Mouse (Mus musculus): ENCODE results near the gene Sik1. TPM values are rescaled to one million over a fixed set of nuclear protein-coding genes. Genes with fewer than 3 reads are reported as not detected.

The Sik1 gene
- polyA plus RNA-seq, 1 experiment, result 37.1 TPM

DNA sequence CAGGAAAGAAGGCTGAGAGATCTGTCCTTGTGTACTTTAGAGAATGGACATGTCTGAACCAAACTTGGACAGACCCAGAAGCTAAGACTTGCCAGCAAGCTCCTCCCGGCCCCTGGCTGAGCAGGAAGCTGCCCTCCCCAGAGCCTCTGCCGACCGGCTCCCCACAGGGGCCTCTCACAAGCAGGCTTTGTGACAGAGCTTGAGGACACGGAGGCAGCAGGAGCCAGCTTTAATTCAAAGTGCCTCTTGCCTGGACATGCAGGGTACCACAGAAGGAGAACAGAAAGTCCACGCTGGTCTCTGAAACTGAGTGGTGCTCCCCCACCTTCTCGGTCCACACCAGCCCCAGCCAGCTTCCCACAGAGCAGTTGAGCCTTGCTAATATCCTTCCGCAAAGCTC lies 21.9 kb downstream of the Sik1 start:
- no peak overlapping the region for H3K4me3 ChIP-seq
- no peak for TF ChIP-seq TCF12 (IDR thresholded peaks at IDR 0.05; ENCODE audit: insufficient read depth, poor library complexity, severe bottlenecking)
- no peak for TF ChIP-seq SRF (IDR thresholded peaks at IDR 0.05; ENCODE audit: control insufficient read depth, insufficient read length, low read depth)
- no peak for TF ChIP-seq USF1 (IDR thresholded peaks at IDR 0.05; ENCODE audit: low read depth)
- TF ChIP-seq MYOD1 (IDR thresholded peaks at IDR 0.05; ENCODE audit: control insufficient read depth in 1 of 3, insufficient read length in 2 of 3, low read depth in 2 of 3), result no peak
- no peak for TF ChIP-seq CEBPB (IDR thresholded peaks at IDR 0.05; ENCODE audit: insufficient read depth, poor library complexity, severe bottlenecking)
- no peak for TF ChIP-seq POLR2A (IDR thresholded peaks at IDR 0.05; ENCODE audit: insufficient read length, low read depth)
- TF ChIP-seq E2F4 (IDR thresholded peaks at IDR 0.05; ENCODE audit: insufficient read depth), result no peak
- no peak for TF ChIP-seq MYOG (IDR thresholded peaks at IDR 0.05; ENCODE audit: control insufficient read depth in 1 of 3, insufficient read depth in 1 of 3, insufficient read length in 2 of 3, low read depth in 2 of 3)
- H3K36me3 ChIP-seq (ENCODE audit: control insufficient read depth, insufficient read depth), result no peaks in the 10 kb centered on the region
- H3K27me3 ChIP-seq (ENCODE audit: control insufficient read depth, insufficient read depth, insufficient read length), result no peaks in the 10 kb centered on the region
- H3K4me2 ChIP-seq (ENCODE audit: low read depth), result no peak overlapping the region
- no peaks in the 10 kb centered on the region for H3K79me2 ChIP-seq (ENCODE audit: control insufficient read depth, insufficient read depth)
- H3ac ChIP-seq (ENCODE audit: control insufficient read depth, insufficient read length), result no peak overlapping the region

GRCm38 (mm10) chr17:31832577-31832964 lies 23.0 kb downstream of the Sik1 start:
- Histone ChIP-seq H3K4me3 (no peak overlapping the region), H3ac (ENCODE audit: control insufficient read depth, insufficient read length) (no peak overlapping the region), H3K27me3 (ENCODE audit: control insufficient read depth, insufficient read depth, insufficient read length) (no peaks in the 10 kb centered on the region), H3K79me2 (ENCODE audit: control insufficient read depth, insufficient read depth) (no peaks in the 10 kb centered on the region), H3K4me2 (ENCODE audit: low read depth) (no peak overlapping the region), H3K36me3 (ENCODE audit: control insufficient read depth, insufficient read depth) (no peaks in the 10 kb centered on the region)
- no peak for TF ChIP-seq POLR2A (IDR thresholded peaks at IDR 0.05; ENCODE audit: insufficient read length, low read depth)
- TF ChIP-seq USF1 (IDR thresholded peaks at IDR 0.05; ENCODE audit: low read depth), result no peak
- no peak for TF ChIP-seq MYOG (IDR thresholded peaks at IDR 0.05; ENCODE audit: control insufficient read depth in 1 of 3, insufficient read depth in 1 of 3, insufficient read length in 2 of 3, low read depth in 2 of 3)
- no peak for TF ChIP-seq SRF (IDR thresholded peaks at IDR 0.05; ENCODE audit: control insufficient read depth, insufficient read length, low read depth)
- no peak for TF ChIP-seq MAX (IDR thresholded peaks at IDR 0.05; ENCODE audit: low read depth)
- no peak for TF ChIP-seq REST (IDR thresholded peaks at IDR 0.05; ENCODE audit: insufficient read depth, insufficient read length)
- no peak for TF ChIP-seq TCF3 (IDR thresholded peaks at IDR 0.05; ENCODE audit: insufficient read length, low read depth)
- no peak for TF ChIP-seq MYOD1 (IDR thresholded peaks at IDR 0.05; ENCODE audit: control insufficient read depth in 1 of 3, insufficient read length in 2 of 3, low read depth in 2 of 3)
- no peak for TF ChIP-seq POLR2AphosphoS2 (IDR thresholded peaks at IDR 0.05; ENCODE audit: insufficient read length, low read depth)
- TF ChIP-seq E2F4 (IDR thresholded peaks at IDR 0.05; ENCODE audit: insufficient read depth), result no peak
- no peak for TF ChIP-seq TCF12 (IDR thresholded peaks at IDR 0.05; ENCODE audit: insufficient read depth, poor library complexity, severe bottlenecking)
- no peak for TF ChIP-seq CEBPB (IDR thresholded peaks at IDR 0.05; ENCODE audit: insufficient read depth, poor library complexity, severe bottlenecking)

DNA sequence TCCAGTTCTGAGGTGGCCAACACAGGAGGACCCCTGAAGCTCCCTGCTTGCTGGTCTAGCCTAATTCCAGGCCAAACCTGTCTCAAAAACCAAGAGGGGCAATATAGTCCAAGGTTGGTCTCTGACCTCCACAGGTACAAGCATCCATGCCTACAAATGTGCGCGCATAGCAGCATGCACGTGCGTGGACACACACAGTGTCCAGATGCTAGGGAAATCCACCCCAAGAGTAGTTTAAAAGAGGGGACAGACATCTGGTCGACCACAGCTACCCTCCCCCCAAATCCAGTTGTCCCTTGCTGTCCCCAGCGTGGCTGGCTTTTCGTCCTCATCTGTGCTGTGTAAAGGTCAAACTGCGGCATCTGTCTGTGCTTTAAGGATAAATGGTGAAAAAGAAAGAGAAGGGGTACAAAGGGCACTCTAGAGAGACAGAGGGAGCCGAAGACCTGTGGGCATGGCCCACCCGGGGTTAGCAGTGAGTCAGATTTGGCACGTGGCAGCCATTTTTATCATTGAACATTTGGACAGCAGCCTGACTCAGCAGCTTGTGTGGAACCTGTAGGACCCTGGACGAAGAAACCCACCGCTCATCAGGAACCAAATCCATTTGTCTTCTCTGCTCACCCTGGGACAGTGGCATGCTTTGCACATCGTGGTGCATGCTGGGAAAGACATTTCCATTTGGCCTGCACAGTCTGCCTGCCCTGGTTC lies 23.6 kb downstream of the Sik1 start:
- H3K4me3 ChIP-seq, result no peak overlapping the region
- TF ChIP-seq MYOD1 (IDR thresholded peaks at IDR 0.05; ENCODE audit: control insufficient read depth in 1 of 3, insufficient read length in 2 of 3, low read depth in 2 of 3), result no peak
- no peak for TF ChIP-seq MAX (IDR thresholded peaks at IDR 0.05; ENCODE audit: low read depth)
- no peak for TF ChIP-seq E2F4 (IDR thresholded peaks at IDR 0.05; ENCODE audit: insufficient read depth)
- no peak for TF ChIP-seq POLR2AphosphoS2 (IDR thresholded peaks at IDR 0.05; ENCODE audit: insufficient read length, low read depth)
- TF ChIP-seq POLR2A (IDR thresholded peaks at IDR 0.05; ENCODE audit: insufficient read length, low read depth), result no peak
- TF ChIP-seq TCF3 (IDR thresholded peaks at IDR 0.05; ENCODE audit: insufficient read length, low read depth), result no peak
- TF ChIP-seq USF1 (IDR thresholded peaks at IDR 0.05; ENCODE audit: low read depth), result no peak
- TF ChIP-seq REST (IDR thresholded peaks at IDR 0.05; ENCODE audit: insufficient read depth, insufficient read length), result no peak
- no peak for TF ChIP-seq SRF (IDR thresholded peaks at IDR 0.05; ENCODE audit: control insufficient read depth, insufficient read length, low read depth)
- no peak for TF ChIP-seq TCF12 (IDR thresholded peaks at IDR 0.05; ENCODE audit: insufficient read depth, poor library complexity, severe bottlenecking)
- no peak for TF ChIP-seq MYOG (IDR thresholded peaks at IDR 0.05; ENCODE audit: control insufficient read depth in 1 of 3, insufficient read depth in 1 of 3, insufficient read length in 2 of 3, low read depth in 2 of 3)
- no peak for TF ChIP-seq CEBPB (IDR thresholded peaks at IDR 0.05; ENCODE audit: insufficient read depth, poor library complexity, severe bottlenecking)
- no peak overlapping the region for H3ac ChIP-seq (ENCODE audit: control insufficient read depth, insufficient read length)
- no peaks in the 10 kb centered on the region for H3K36me3 ChIP-seq (ENCODE audit: control insufficient read depth, insufficient read depth)
- no peaks in the 10 kb centered on the region for H3K79me2 ChIP-seq (ENCODE audit: control insufficient read depth, insufficient read depth)
- H3K4me2 ChIP-seq (ENCODE audit: low read depth), result no peak overlapping the region
- no peaks in the 10 kb centered on the region for H3K27me3 ChIP-seq (ENCODE audit: control insufficient read depth, insufficient read depth, insufficient read length)

DNA sequence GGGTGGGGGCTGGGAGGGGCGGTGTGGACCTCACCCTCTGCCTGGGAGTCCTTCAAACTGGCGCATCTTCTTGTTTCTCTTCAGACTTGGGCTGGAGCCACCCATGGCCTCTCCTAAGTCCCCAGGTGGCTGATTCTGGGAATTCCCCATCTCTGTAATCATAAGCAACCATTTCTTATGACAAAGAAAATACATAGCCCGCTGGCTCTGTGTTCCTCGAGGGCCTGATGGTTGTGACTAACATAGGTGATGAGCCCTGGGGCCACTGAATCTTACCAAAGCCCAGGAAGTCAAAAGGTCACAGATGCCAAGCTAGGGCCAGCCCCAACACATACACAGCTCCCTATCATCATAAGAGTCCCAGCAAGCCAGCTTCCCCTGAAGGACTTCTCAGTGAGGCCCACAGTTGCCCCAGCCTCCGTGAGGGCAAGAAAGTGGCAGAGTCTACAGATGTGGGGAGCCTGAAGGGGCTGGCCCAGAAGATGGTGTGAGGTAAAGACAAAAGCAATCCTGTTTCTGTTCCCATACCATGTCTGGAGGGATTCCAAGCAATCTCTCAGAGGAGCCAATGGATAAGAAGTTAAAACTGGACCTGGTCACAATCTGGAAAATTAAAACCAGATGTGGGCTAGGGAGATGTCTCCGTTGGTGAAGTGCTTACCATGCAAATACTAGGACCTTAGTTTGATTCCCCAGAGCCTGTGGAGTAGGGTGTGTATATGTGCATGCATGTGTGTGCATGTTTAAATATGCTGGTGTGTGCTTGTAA lies 24.3 kb downstream of the Sik1 start:
- Histone ChIP-seq H3K36me3 (ENCODE audit: control insufficient read depth, insufficient read depth) (no peaks in the 10 kb centered on the region), H3K27me3 (ENCODE audit: control insufficient read depth, insufficient read depth, insufficient read length) (no peaks in the 10 kb centered on the region), H3K4me3 (no peak overlapping the region), H3ac (ENCODE audit: control insufficient read depth, insufficient read length) (no peak overlapping the region), H3K79me2 (ENCODE audit: control insufficient read depth, insufficient read depth) (no peaks in the 10 kb centered on the region), H3K4me2 (ENCODE audit: low read depth) (no peak overlapping the region)
- TF ChIP-seq USF1 (IDR thresholded peaks at IDR 0.05; ENCODE audit: low read depth) (no peak), MYOD1 (IDR thresholded peaks at IDR 0.05; ENCODE audit: control insufficient read depth in 1 of 3, insufficient read length in 2 of 3, low read depth in 2 of 3) (no peak), POLR2AphosphoS2 (IDR thresholded peaks at IDR 0.05; ENCODE audit: insufficient read length, low read depth) (no peak), POLR2A (IDR thresholded peaks at IDR 0.05; ENCODE audit: insufficient read length, low read depth) (no peak), MYOG (IDR thresholded peaks at IDR 0.05; ENCODE audit: control insufficient read depth in 1 of 3, insufficient read depth in 1 of 3, insufficient read length in 2 of 3, low read depth in 2 of 3) (no peak), TCF12 (IDR thresholded peaks at IDR 0.05; ENCODE audit: insufficient read depth, poor library complexity, severe bottlenecking) (no peak), TCF3 (IDR thresholded peaks at IDR 0.05; ENCODE audit: insufficient read length, low read depth) (no peak), E2F4 (IDR thresholded peaks at IDR 0.05; ENCODE audit: insufficient read depth) (no peak), SRF (IDR thresholded peaks at IDR 0.05; ENCODE audit: control insufficient read depth, insufficient read length, low read depth) (no peak), MAX (IDR thresholded peaks at IDR 0.05; ENCODE audit: low read depth) (no peak), CEBPB (IDR thresholded peaks at IDR 0.05; ENCODE audit: insufficient read depth, poor library complexity, severe bottlenecking) (no peak)

Data from myocyte (in vitro differentiated cells).